Mouse (Mus musculus) liver (tissue): Measurements from ENCODE around the gene Sema5b.

Source experiments
- DNase-seq: peaks from one replicate; pipeline ENCODE4 v3.0.0-alpha.2; 2020; ENCODE audit warnings: mixed read lengths

Sema5b gene

DNA sequence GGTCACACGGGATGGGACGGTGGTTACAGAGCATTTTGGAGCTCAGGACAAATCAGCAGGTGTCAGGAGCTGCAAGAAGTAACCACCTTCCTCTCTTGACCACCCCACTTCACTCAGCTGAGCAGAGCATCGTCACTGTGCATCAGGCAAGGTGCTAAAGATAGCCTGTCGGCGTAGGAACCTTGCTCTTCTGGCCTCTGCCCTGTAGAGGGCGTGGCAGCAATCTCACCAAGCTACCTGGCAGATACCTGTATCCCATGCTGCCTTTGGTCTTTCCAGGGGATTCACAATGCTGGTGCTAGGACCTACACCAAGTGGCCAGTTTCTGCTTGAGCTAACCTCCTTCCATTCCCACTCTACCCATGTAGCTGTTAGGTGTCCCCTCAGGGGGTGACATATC, 55.3 kb downstream of the Sema5b start:
- no peak for DNase-seq

- no peak for DNase-seq
These were observed 55.9 kb downstream of the Sema5b start for GRCm38 (mm10) chr16:35596661-35597350.

- no peak for DNase-seq
These were observed 57.0 kb downstream of the Sema5b start for GRCm38 (mm10) chr16:35597991-35598390.

DNA sequence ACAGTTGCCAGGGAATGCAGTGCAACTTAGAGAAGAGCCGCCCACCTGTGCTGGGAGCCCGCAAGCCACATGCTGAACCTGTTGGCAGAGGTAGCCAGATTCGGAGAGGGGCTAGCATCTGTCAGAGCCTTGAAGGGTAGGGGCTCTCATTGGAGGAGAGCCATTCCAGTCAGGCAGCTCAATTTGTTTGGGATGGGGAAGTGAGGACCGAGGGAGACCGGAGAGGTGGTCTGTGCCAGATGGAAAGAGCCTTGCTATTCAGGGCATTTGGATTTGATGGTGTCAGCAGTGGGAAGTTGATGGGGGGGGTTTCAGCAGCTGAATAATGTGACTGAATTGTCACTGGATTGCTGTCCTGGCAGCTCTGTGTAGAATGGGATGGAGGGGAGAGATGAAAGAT, 57.9 kb downstream of the Sema5b start:
- DNase-seq, result no peak

DNA sequence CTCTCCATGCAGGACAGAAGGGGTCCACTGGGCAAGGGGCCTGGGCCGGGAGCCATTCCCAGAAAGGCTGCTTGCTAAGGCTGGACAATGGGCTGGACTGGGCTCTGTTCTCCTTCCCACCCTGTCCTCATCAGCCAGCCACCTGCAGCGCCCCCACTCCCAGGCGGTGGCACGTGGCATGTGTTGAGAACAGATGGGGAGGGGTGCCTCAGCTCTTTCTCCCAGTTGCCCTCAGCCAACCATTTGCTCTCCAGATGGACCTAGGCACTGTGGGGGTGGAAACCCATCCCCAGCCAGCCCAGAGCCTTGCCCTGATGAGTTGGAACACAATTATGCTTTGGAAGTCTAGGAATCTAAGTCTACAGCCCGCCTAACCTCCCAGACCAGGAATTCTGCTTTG, 59.3 kb downstream of the Sema5b start:
- DNase-seq, result no peak

GRCm38 (mm10) chr16:35601426-35601825, 60.5 kb downstream of the Sema5b start:
- no peak for DNase-seq

DNA sequence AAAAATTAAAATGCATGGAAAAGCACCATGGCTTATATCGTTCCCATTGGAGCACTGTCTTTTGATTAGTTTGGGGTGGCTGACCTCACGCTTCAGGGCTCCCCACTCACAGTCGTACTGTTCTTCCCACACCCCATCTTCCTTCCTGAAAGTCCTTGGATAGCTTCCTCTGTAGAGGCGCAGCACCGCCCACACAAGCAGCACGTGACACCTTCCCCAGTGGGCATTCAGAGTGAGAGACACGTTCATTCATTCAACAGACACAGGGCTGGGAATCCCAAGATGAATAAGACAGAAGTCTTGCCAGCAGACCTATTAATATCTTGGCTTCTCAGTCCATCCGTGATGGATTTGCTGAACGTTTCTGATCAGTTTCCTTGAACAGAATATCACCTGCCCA, 61.6 kb downstream of the Sema5b start:
- no peak for DNase-seq

DNA sequence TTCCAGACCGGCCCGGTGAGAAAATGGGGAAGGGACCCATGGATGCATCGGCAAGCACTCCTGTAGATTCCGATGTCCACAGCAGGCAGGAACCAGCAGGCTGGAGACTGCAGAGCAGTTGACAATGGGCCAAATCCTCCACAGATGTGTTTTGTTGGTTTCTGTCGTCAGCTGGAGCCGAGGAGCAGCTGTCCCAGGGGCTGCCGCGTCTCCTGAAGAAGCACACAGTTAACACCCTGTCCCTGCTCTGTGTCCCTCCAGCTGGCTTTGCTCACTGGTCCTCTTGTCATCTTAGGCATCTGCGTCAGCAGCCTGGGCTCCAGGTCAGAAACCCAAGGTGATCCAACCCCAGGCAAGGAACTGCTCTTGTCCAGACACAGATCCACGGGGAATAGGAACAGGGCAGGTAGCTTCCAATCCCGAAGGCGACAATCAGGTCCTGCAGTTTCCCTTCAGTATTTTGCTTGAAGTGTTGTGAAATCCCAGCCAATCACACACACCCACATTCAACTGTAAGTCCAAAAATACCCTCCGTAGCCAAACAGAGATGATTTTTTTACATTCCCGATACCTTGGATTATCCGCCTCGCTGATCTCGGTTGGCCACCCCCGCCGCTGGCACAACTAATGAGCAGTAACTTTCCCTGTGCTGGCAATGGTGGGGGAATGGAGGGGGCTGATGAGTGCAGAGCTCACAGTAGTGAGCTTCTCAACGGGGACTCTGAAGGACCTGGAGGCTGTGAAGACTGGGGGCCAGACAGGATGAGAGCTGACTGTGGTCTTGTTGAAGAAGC, 63.0 kb downstream of the Sema5b start:
- no peak for DNase-seq

DNA sequence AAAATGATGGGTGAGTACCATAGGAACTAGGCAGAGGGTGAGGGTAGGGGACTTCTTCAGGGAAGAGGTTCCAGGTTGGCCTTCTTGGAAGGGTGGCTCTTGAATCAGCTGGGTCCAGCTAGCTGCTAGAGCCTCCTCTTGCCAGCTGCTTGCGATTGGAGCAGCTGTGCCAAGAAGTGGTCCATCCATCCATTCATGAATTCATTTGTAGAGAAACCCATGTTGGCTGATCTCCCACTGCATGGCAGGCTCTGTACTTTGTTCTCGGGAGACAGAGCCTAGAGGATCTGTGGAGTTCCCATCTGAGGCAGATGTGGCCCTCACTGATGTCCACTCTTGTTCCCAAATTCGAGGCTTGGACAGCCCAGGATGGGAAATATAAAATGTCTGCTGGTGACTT, 66.3 kb downstream of the Sema5b start:
- no peak for DNase-seq

DNA sequence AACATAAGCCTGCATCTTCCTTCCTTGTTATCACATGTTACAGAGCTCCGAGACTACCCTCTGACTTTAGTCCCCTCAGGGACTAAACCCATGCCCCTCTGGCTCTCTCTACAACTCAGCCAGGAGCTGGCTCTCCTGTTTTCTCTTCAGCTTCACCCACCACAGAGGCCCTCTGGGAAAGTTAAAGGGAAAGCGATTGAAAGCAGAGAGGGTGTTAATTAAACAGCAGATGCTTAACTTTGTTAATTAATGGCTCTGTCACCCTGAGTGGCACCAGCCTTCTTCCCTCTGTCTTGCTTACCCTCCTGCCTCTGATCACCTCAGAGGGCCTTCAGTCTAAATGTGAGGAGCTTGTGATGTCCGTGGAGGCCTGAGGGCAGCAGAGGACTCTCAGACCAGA, 67.3 kb downstream of the Sema5b start:
- DNase-seq, result no peak

DNA sequence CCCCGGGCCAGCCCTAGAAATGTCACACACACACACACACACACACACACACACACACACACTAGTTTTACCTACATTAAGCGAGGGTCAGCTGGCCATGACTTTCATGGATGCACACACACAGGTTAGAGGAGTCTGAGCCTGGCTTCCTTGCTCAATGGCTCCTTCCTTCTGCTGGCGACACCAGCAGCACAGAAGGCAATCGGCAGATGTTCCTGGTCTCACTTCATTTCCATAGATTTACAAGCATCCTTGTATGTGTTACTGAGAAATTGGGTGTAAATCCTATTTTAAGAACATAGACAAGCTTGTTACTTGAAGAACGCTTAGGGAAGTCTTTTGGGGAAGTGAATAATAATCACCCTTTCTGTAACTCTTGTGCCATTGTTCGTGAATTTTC, 68.6 kb downstream of the Sema5b start:
- no peak for DNase-seq

GRCm38 (mm10) chr16:35613851-35614804, 73.2 kb downstream of the Sema5b start:
- peak; percentile 6 for DNase-seq

DNA sequence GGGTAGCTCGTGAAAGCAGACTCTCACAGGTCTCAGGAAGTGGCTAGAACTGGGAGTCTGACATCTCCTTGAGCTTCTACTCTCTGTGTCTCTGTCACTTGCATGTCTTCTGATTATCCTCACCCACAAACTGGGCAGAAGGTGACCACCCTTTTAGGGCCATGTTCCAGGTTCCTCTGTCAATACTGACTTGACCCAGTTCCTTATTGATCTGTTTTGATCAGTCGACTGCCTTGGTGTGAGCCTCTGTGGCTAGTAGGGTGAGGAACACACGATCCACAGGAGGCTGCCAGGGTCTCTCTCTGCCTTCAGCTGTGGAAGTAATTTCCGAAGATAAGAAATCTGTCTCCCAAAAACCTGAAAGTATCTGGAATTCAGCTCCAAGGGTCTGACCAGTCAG, 76.8 kb downstream of the Sema5b start:
- DNase-seq, result no peak

DNA sequence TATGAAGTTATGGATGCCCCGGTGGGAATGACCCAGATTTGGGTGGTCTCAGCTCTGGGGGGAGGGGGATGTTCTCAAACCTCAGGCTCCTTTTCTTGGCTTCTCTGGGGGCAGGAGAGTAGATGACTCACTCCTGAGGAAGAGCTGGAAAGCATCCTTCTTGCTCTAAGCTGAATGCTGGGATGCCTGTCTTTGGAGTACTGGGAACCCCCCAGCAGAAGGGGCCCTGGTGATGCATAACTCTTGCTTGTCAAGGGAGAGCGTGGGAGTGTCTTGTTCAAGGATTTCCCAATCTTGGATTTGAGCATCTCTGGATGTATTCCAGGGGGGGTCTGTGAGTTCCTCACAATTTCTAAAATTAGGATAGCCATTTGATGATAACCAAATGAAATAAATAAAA, 82.1 kb downstream of the Sema5b start:
- no peak for DNase-seq

DNA sequence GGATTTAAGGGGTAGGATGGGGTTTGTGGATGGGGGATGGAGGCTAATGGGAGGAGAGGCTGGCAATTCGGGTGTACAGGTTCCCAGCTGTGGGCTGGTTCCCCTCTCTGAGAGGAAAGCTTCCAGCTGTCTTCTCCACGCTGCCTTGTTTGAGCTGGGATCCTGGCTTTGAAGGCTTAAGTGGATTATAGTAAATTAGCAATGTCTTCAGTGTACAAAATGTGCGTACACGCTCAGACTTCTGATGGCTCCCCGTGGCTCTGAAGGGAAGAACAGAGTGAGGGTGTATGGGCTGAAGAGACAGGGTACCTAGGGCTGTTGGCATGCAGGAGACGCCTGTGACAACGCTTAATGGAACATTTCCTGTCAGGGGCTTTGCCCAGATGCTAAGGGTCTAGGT, 83.0 kb downstream of the Sema5b start:
- DNase-seq, result no peak

DNA sequence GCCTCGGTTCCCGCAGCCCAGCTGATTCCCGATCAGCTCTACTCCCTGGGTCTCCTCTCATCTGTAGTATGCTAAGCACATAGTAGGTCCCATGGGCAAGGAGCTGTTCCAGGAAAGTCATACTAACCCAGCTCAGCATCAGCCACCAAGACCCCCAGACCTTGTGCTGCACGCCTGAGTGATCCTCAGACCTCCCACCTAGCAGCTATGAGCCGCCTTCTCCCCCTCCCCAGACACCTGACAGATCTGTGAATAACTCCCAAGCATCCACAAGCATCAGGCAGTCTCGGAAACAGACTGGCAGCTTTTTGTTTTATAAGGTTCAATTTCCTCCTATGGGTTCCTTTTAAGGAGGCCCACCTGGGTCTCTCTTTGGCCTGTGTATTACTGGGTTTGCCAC, 83.9 kb downstream of the Sema5b start:
- DNase-seq, result no peak

DNA sequence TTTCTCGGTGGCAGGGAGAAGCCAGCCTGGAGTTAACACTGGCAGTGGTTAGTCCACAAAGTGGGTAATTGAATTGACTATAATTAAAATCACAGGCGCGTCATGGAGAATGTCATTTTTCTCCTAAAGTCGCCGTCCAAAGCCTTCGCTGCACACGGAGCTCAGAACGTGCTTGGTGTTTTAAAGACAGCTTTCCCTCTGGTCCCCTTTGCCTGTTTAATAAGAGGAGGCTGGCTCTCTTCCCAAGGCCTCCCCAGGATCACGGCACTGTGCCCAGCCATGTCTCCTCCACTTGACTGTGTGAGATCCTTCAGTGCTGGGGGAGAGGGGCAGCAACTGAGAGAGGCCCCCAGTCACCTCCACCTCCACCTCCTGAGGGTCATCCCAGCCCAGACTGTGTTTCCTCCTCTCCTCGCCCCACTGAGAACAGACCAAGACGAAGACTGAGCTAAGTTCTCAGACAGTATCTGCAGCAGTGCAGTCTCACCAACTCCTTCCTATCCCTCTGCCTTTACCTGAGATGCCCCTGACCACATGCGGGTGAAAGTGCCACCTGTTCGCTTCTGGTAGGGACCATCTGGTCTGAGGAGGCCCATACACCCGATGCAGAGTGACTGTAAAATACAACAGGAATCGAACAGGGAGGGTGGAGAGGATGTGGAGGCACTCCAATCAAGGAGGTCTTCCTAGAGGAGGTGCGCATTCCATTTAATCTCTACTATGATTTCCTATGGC, 84.5 kb downstream of the Sema5b start:
- no peak for DNase-seq

- DNase-seq, result peak; percentile 77
These were observed 87.2 kb downstream of the Sema5b start for GRCm38 (mm10) chr16:35627992-35628607.

DNA sequence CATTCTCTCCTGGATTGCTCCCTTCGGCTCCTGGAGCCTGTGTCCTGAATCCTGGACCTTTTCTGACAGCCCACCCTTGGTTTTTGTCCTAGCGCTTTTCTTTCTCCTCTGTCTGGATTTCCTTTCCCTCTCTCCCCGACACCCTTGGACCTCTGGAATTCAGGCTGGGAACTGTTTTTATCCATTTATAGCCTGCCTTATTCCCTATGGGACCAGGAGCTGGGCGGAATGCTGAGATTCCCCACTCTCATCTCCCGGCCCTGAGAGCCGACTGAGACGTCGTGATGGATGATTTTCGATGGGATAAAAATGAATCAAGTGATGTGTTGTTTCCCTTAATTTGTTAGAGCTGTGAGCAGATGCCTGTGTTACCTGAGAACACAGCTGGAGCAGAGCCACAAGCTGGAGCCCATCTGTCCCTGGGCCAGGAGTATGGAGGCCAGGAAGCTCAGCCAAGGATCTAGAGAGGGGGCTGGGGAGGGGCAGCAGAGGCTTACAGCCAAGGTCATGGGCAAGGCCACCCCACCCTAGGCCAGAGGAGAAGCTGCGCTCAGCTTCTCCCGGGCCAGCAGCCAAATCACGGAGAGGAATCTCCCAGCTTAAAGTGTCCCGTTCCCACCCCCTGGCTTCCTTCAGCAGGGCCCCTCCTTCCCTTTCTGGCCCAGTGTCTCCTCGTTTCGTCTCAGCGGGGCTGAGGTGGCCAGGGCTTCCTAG, 89.7 kb downstream of the Sema5b start:
- DNase-seq, result no peak

- DNase-seq, result no peak
These were observed 92.1 kb downstream of the Sema5b start for GRCm38 (mm10) chr16:35633058-35633457.

DNA sequence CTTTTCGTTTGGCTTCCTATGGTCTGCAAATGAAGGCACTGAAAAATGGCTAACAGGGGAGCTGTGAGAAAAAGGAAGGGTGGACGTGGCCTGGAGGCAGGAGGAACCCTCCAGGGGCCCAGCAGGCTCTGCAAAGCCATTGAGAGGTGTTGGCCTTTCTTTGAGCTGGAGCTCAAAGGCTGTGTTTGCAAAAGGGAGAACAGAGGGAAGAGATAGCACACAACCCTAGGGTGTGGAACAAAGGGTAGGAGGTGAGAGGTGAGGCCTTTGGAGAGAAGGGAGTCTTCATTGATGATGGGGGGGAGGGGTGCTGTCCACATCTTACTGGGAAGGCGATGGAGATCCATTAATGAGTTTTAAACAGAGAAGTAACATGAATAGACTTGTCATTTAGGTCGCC, 94.0 kb downstream of the Sema5b start:
- no peak for DNase-seq

- no peak for DNase-seq
These were observed 98.6 kb downstream of the Sema5b start for GRCm38 (mm10) chr16:35639505-35639904.
